Mouse (Mus musculus) kidney, postnatal 4 days (tissue): ENCODE data around the gene Pla2g16.

ENCODE experiments used
- DNase-seq, 2 experiments: peaks; one replicate each; pipeline ENCODE4 v3.0.0; 2021; ENCODE audit warnings: mixed read lengths in 2 of 2

The Pla2g16 gene

DNA sequence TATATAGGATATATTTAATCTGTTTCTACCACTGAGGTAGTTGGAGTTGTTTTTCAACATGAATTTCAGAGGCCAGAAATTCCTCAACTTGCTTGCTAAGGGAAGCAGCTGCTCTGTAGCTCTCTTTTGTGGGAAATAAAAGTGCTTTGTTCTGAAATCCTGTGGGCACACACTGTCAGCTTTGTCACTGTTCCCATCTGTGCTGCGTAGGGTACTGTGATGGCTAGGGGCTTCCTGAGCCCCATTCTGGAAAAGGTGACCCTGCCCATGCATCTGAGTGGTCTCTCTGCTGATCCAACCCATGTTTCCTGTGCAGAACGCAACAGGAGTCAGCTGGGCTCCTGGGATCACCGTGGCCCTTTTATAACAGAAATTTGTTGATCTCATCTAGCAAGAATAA lies 9.6 kb downstream of the Pla2g16 start:
- DNase-seq = no peak

- DNase-seq = peak; percentile 11 to 18
These were observed 11.1 kb downstream of the Pla2g16 start for GRCm38 (mm10) chr19:7568364-7568763.

DNA sequence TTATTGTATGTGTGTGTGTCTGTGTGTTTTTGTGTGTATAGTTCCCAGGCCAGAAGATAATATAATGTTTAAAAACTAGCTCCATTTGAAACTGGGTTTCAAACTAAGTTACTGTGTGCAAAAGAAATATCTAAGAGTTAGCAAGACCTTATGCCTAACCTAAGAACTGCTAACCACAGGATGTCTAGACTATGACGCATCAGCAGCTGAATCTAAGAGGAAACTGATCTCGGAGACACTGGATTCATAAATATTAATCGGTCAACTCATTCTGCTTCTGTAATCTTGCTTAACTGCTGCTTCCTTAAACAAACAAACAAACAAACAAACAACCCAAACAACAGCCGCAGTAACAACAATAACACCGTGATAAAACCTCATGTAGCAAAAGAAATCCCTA lies 12.4 kb downstream of the Pla2g16 start:
- no peak for DNase-seq

GRCm38 (mm10) chr19:7576180-7576579 lies 18.9 kb downstream of the Pla2g16 start:
- DNase-seq = no peak

GRCm38 (mm10) chr19:7577710-7578109 lies 20.5 kb downstream of the Pla2g16 start:
- DNase-seq = no peak

GRCm38 (mm10) chr19:7581042-7581441 lies 23.8 kb downstream of the Pla2g16 start:
- DNase-seq = no peak

- DNase-seq = peak; percentile 21 to 43
These were observed 25.8 kb downstream of the Pla2g16 start for GRCm38 (mm10) chr19:7583101-7583500.

GRCm38 (mm10) chr19:7583599-7583998 lies 26.3 kb downstream of the Pla2g16 start:
- DNase-seq = no peak

DNA sequence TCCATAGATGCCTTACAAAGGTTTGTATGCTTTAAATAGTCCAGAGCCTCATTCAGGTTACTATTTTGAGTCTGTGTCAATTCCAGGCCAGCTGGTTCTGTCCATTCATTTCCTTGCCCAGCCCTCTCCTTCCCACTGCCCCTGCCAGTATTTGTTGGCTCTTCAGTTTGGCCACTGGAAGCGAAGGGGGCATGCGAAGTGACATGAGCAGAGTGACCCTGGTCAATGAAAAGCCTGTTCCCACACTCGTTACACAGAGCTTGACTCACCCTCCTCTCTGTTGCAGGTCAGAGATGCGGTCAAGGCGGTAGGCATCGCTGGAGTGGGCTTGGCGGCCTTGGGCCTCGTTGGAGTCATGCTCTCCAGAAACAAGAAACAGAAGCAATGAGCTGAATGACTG lies 28.0 kb downstream of the Pla2g16 start:
- no peak for DNase-seq

DNA sequence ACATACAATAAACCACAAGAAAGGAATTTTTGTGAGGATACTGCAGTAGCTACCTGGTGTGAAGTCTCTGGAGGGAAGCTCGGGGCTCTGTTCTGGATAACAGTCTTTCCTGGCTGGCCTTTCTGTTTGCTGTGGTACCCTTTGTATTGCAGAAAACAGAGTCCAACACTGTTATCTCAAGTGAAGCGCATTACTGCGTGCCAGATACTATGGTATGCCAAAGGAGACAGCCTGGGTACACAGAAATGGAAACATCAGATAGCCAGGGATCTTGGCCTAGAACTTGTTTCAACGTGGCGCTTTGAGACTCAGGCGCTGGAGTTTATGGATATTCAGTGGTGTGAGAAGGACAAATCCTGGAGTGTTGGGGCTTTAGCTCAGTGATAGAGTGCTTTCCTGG lies 28.5 kb downstream of the Pla2g16 start:
- no peak for DNase-seq

- no peak for DNase-seq
These were observed 33.5 kb downstream of the Pla2g16 start for GRCm38 (mm10) chr19:7590795-7591194.

- peak in 1 of 2 experiments; percentile 28 for DNase-seq
These were observed 34.8 kb downstream of the Pla2g16 start for GRCm38 (mm10) chr19:7592018-7592417.

- DNase-seq = peak; percentile 31 to 45
These were observed 38.3 kb downstream of the Pla2g16 start for GRCm38 (mm10) chr19:7595534-7595933.

- DNase-seq = no peak
These were observed 41.2 kb downstream of the Pla2g16 start for GRCm38 (mm10) chr19:7598481-7598880.

- DNase-seq = no peak
These were observed 44.3 kb downstream of the Pla2g16 start for GRCm38 (mm10) chr19:7601551-7601950.

DNA sequence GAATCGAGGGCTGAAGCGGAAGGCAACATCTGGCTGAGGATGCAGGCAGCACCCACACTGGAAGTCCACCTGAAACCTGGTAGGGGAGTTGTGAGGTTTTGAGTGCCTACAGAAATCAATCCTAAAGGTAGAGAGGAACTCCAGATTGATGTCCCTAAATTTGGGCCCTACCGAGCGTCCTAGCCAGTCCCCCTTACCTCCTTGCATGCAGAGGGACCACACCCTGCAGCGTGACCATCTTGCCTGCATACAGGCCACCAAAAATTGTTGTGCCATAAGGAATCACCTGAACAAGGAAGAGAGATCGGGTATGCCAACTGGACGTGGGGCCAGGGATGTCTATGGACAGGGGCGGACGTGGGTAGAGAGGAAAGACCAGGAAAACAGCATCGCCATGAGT lies 46.8 kb downstream of the Pla2g16 start:
- no peak for DNase-seq

- DNase-seq = no peak
These were observed 47.8 kb downstream of the Pla2g16 start for GRCm38 (mm10) chr19:7605013-7605412.

- DNase-seq = peak; percentile 87 to 93
These were observed 48.9 kb downstream of the Pla2g16 start for GRCm38 (mm10) chr19:7605930-7606783.

GRCm38 (mm10) chr19:7606801-7607689 lies 49.8 kb downstream of the Pla2g16 start, which contains the start of gene Lgals12:
Lgals12 (minus strand) TSS chr19:7607193.
- DNase-seq = peak; percentile 49 to 72

DNA sequence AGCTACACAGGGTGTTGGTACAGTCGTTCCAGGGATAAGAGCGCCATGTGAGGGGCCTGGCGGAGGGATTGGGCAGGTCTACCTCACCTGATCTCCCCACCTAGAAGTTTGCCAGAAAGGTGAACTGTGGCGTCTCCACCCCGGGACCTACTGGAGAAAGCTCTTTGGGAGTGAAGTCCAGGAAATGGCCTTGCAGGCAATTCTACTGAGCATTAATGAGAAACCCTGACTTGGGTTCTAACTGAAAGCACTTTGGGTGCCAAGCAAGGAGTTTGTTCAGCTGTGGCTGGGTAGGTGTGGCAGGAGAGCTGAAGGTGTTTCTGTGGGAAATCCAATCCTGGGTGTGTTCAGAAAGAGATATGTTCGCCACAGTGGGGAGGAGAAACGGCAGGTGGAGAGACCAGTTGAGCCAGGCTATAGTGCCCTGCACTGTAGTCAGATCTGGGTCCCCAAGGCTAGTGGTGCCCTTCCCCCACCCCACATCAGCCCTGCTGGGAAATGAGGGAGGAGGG lies 50.5 kb downstream of the Pla2g16 start:
- no peak for DNase-seq

GRCm38 (mm10) chr19:7611942-7612757 lies 54.9 kb downstream of the Pla2g16 start, which contains the start of gene Hrasls5:
Hrasls5 (plus strand) TSS chr19:7612541.
- peak; percentile 49 to 65 for DNase-seq

- no peak for DNase-seq
These were observed 55.9 kb downstream of the Pla2g16 start for GRCm38 (mm10) chr19:7613151-7613550.
